Mouse (Mus musculus) hindbrain, embryonic 15.5 days (tissue): ENCODE measurements around the gene Amy2a5. TPM values are rescaled to one million over a fixed set of nuclear protein-coding genes. Genes with fewer than 3 reads are reported as not detected.
"Not testable (repeated sequence)": the region's sequence is repeated elsewhere in the genome, so short reads cannot be mapped to it uniquely, and the experiment has no call there.

Experiments used
- ATAC-seq: fragments of 200-750 bp; cut with Nextera tagmentation; 2 replicates; pipeline ENCODE4 v1.8.0; 2017; ENCODE audit warnings: low read depth, moderate number of reproducible peaks, moderate TSS enrichment; ENCODE audit not compliant: low FRiP score
- H3K27ac ChIP-seq: fragments of 300-500 bp; sonication (generic); replicated peaks from 2 replicates; pipeline ENCODE4 v1.5.1; 2015; ENCODE audit warnings: mild to moderate bottlenecking, inconsistent platforms
- H3K27me3 ChIP-seq: fragments of 300-500 bp; sonication (generic); 2 replicates; pipeline ENCODE4 v1.6.1; 2015; ENCODE audit warnings: control low read depth, inconsistent platforms
- H3K36me3 ChIP-seq: fragments of 300-500 bp; sonication (generic); 2 replicates; pipeline ENCODE4 v1.6.1; 2015; ENCODE audit warnings: control low read depth, inconsistent platforms
- H3K4me1 ChIP-seq: fragments of 300-500 bp; sonication (generic); replicated peaks from 2 replicates; pipeline ENCODE4 v1.6.1; 2015; ENCODE audit warnings: control low read depth, inconsistent platforms
- H3K4me2 ChIP-seq: fragments of 300-500 bp; sonication (generic); 2 replicates; pipeline ENCODE4 v1.6.1; 2015; ENCODE audit warnings: moderate library complexity, mild to moderate bottlenecking, inconsistent platforms
- H3K4me3 ChIP-seq: fragments of 300-500 bp; sonication (generic); 2 replicates; pipeline ENCODE4 v1.5.1; 2015; ENCODE audit warnings: mild to moderate bottlenecking, inconsistent platforms
- H3K9ac ChIP-seq: fragments of 300-500 bp; sonication (generic); 2 replicates; pipeline ENCODE4 v1.6.1; 2015; ENCODE audit warnings: inconsistent platforms
- H3K9me3 ChIP-seq: fragments of 300-500 bp; sonication (generic); 2 replicates; pipeline ENCODE4 v1.6.1; 2016; ENCODE audit warnings: control low read depth, inconsistent platforms
- WGBS: fragments of 180-500 bp; shearing (Covaris S2); methylation state at CpG from one replicate; pipeline ENCODE4 v1.1.7; 2015; 5-methylcytosine and 5-hydroxymethylcytosine counted together
- polyA plus RNA-seq: library from polyadenylated mRNA; unstranded; fragments of >200 nt; fragmentation: Nextera tagmentation; extraction: Ambion mirVana; gene quantifications from 2 replicates; pipeline ENCODE4 v1.2.1, GENCODE M21; 2015

Amy2a5 gene
- polyA plus RNA-seq, result 0.42 and 0.52 TPM in 2 replicates

DNA sequence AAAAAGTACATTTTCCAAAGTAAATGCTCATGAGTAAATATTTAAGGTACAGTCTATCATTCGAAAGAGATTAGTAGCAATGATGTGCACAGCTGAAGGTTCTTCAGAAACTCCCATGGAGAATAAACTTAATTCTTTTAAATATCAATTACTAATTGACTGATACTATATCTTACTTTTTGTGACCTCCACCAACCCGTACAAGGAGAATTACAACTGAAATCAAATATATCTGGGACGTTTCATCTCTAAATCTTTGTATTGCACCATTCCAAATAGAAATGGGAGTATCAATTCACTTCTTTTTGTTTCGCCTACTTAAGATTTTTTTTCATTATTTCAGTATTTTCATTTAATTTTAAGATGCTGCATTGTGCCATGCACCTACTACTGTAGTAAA, at the start of gene Amy2a5:
Gene Amy2a5 (minus strand): TSS at position 101 of the 400 bp plus-strand sequence.
- no CpG with 5 or more reads among the region's 4 CpGs for WGBS
- not testable (repeated sequence) for H3K27me3 ChIP-seq, H3K36me3 ChIP-seq, ATAC-seq, H3K27ac ChIP-seq, H3K4me1 ChIP-seq, H3K9me3 ChIP-seq, H3K4me2 ChIP-seq, H3K4me3 ChIP-seq, H3K9ac ChIP-seq

DNA sequence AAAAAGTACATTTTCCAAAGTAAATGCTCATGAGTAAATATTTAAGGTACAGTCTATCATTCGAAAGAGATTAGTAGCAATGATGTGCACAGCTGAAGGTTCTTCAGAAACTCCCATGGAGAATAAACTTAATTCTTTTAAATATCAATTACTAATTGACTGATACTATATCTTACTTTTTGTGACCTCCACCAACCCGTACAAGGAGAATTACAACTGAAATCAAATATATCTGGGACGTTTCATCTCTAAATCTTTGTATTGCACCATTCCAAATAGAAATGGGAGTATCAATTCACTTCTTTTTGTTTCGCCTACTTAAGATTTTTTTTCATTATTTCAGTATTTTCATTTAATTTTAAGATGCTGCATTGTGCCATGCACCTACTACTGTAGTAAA, 32.7 kb upstream of the Amy2a5 start, which contains the start of gene Amy2a4:
Gene Amy2a4 (minus strand): TSS at position 101 of the 400 bp plus-strand sequence.
- not testable (repeated sequence) for H3K36me3 ChIP-seq, H3K9me3 ChIP-seq, H3K4me1 ChIP-seq, H3K9ac ChIP-seq, H3K27me3 ChIP-seq, H3K27ac ChIP-seq, H3K4me3 ChIP-seq, ATAC-seq, H3K4me2 ChIP-seq
- WGBS, result no CpG with 5 or more reads among the region's 4 CpGs

DNA sequence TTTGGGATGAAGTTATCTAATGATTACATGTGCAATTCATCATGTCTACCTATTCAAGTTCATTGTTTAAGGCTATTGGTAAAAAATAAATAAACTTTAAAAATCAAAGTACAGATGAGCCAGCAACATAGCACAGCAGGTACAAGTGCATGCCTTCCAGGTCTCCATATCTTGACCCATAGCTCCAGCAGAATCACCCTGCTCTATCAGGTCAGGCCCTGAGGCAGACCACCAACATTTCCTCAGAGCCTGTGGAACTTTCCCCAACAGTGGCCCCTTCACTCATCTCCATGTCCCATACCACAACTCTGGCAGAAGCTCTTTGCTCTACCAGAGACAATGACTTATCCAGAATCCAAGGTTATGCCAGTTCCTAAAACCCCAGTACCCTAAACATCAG, 21.6 kb upstream of the Amy2a5 start:
- not testable (repeated sequence) for H3K9me3 ChIP-seq, H3K27me3 ChIP-seq, H3K36me3 ChIP-seq, H3K4me1 ChIP-seq, H3K9ac ChIP-seq, H3K27ac ChIP-seq, H3K4me3 ChIP-seq, H3K4me2 ChIP-seq, ATAC-seq

DNA sequence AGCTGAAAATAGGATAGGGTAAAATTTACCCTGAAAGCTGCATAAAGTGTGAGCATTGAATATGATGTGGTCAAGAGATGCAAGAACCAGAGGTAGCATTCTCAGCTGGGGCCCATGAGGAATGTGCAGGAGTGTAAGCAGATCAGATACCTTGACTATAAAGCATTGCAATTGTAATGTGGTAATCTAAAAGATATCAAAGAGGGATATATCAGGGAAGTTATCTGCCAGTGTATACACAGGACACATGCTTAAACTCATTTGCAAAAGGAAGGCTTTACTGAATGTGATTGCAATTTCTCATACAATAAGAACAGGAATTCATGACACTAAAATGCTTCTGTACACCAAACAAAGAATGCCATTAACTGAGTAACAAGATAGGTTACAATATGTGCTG, 20.9 kb upstream of the Amy2a5 start:
- H3K4me3 ChIP-seq, H3K4me2 ChIP-seq, H3K9me3 ChIP-seq, H3K4me1 ChIP-seq, H3K27ac ChIP-seq, H3K9ac ChIP-seq, H3K36me3 ChIP-seq, ATAC-seq, H3K27me3 ChIP-seq: not testable (repeated sequence)

DNA sequence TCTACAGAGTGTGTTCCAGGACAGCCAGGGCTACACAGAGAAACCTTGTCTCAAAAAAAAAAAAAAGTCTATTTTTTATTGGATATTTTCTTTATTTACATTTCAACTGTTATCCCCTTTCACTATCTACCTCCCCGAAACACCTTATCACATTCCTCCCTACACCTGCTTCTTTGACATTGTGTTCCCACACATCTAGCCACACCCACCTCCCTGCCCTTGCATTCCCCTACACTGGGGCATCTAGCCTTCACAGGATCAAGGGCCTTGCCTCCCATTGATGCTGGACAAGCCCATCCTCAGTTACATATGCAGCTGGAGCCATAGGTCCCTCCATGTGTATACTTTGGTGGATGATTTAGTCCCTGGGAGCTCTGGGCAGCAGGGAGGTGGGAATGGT, 31.5 kb downstream of the Amy2a5 start:
- H3K4me1 ChIP-seq, result no peaks in the 10 kb centered on the region
- ATAC-seq, result no peak
- no peak overlapping the region for H3K4me3 ChIP-seq
- H3K27me3 ChIP-seq, result no peaks in the 10 kb centered on the region
- no peak overlapping the region for H3K9ac ChIP-seq
- no peak overlapping the region for H3K4me2 ChIP-seq
- H3K27ac ChIP-seq, result no peak overlapping the region
- no peaks in the 10 kb centered on the region for H3K36me3 ChIP-seq
- WGBS, result 94% methylated on average over 1 of the region's 1 CpGs
- no peaks in the 10 kb centered on the region for H3K9me3 ChIP-seq

Other genes starting within 250 kb of the Amy2a5 start
- gene Amy2a4, start 32.6 kb upstream of the Amy2a5 start, polyA plus RNA-seq, result not detected in 2 replicates
- not detected in 2 replicates for gene Amy2a3, start 65.2 kb upstream of the Amy2a5 start, polyA plus RNA-seq
- gene Amy2a2, start 97.8 kb upstream of the Amy2a5 start, polyA plus RNA-seq, result not detected in 2 replicates